Mouse (Mus musculus): ENCODE measurements around the gene Eif4e3. TPM values are rescaled to one million over a fixed set of nuclear protein-coding genes. Genes with fewer than 3 reads are reported as not detected.

Gene Eif4e3
- polyA plus RNA-seq, 1 experiment from 2014 or later = 17.2 TPM

- Histone ChIP-seq H3K4me2 (replicated peaks) (no peak overlapping the region), H3K4me1 (no peaks in the 10 kb centered on the region), H3K9ac (no peak overlapping the region), H3K36me3 (no peaks in the 10 kb centered on the region), H3K27ac (no peak overlapping the region), H3K9me3 (no peaks in the 10 kb centered on the region), H3K4me3 (no peak overlapping the region), H3K27me3 (no peaks in the 10 kb centered on the region)
- ATAC-seq (ENCODE audit: insufficient number of reproducible peaks, insufficient read depth, low FRiP score, low TSS enrichment) = no peak
- 50% methylated on average over 5 of the region's 5 CpGs for WGBS
These were observed 18.3 kb upstream of the Eif4e3 start for GRCm38 (mm10) chr6:99684899-99685298.

- H3K9me3 ChIP-seq = no peaks in the 10 kb centered on the region
- no peaks in the 10 kb centered on the region for H3K36me3 ChIP-seq
- H3K27me3 ChIP-seq = no peaks in the 10 kb centered on the region
- H3K4me3 ChIP-seq = no peak overlapping the region
- 0 out of 2 replicates have a peak, but pooled peaks have one; percentile 15 for ATAC-seq (ENCODE audit: insufficient number of reproducible peaks, insufficient read depth, low FRiP score, low TSS enrichment)
- WGBS = 93% methylated on average over 5 of the region's 5 CpGs
- H3K9ac ChIP-seq = no peak overlapping the region
- H3K4me1 ChIP-seq = no peaks in the 10 kb centered on the region
- H3K27ac ChIP-seq = no peak overlapping the region
- no peak overlapping the region for H3K4me2 ChIP-seq (replicated peaks)
These were observed 17.4 kb upstream of the Eif4e3 start for GRCm38 (mm10) chr6:99683974-99684373.

GRCm38 (mm10) chr6:99678108-99678507, 11.5 kb upstream of the Eif4e3 start:
- no peaks in the 10 kb centered on the region for H3K4me1 ChIP-seq
- H3K9ac ChIP-seq = no peak overlapping the region
- H3K4me3 ChIP-seq = no peak overlapping the region
- no peaks in the 10 kb centered on the region for H3K36me3 ChIP-seq
- no peak overlapping the region for H3K27ac ChIP-seq
- H3K4me2 ChIP-seq (replicated peaks) = no peak overlapping the region
- H3K9me3 ChIP-seq = no peaks in the 10 kb centered on the region
- H3K27me3 ChIP-seq = no peaks in the 10 kb centered on the region
- 83% methylated on average over 11 of the region's 11 CpGs for WGBS
- ATAC-seq (ENCODE audit: insufficient number of reproducible peaks, insufficient read depth, low FRiP score, low TSS enrichment) = no peak

- no peaks in the 10 kb centered on the region for H3K36me3 ChIP-seq
- no peaks in the 10 kb centered on the region for H3K4me1 ChIP-seq
- H3K9me3 ChIP-seq = no peaks in the 10 kb centered on the region
- no peak overlapping the region for H3K27ac ChIP-seq
- H3K4me3 ChIP-seq = no peak overlapping the region
- 88% methylated on average over 8 of the region's 8 CpGs for WGBS
- no peak overlapping the region for H3K4me2 ChIP-seq (replicated peaks)
- no peak overlapping the region for H3K9ac ChIP-seq
- no peak for ATAC-seq (ENCODE audit: insufficient number of reproducible peaks, insufficient read depth, low FRiP score, low TSS enrichment)
- no peaks in the 10 kb centered on the region for H3K27me3 ChIP-seq
These were observed 10.8 kb upstream of the Eif4e3 start for GRCm38 (mm10) chr6:99677325-99677724.

GRCm38 (mm10) chr6:99674482-99674881, 7.9 kb upstream of the Eif4e3 start:
- 78% methylated on average over 4 of the region's 4 CpGs for WGBS

GRCm38 (mm10) chr6:99671768-99672167, 5.2 kb upstream of the Eif4e3 start:
- Histone ChIP-seq H3K4me1 (peaks cover 19% of the 10 kb centered on the region; the same call in 1 of the 2 replicates), H3K4me3 (no peak overlapping the region), H3K4me2 (replicated peaks) (no peak overlapping the region), H3K9me3 (no peaks in the 10 kb centered on the region), H3K27ac (no peak overlapping the region), H3K27me3 (no peaks in the 10 kb centered on the region), H3K36me3 (no peaks in the 10 kb centered on the region), H3K9ac (no peak overlapping the region)
- 58% methylated on average over 3 of the region's 3 CpGs for WGBS
- no peak for ATAC-seq (ENCODE audit: insufficient number of reproducible peaks, insufficient read depth, low FRiP score, low TSS enrichment)

More at GRCm38 (mm10) chr6:99674482-99674881, 7.9 kb upstream of the Eif4e3 start:
- no peak overlapping the region for H3K27ac ChIP-seq
- no peaks in the 10 kb centered on the region for H3K27me3 ChIP-seq
- no peak overlapping the region for H3K9ac ChIP-seq
- H3K4me3 ChIP-seq = no peak overlapping the region
- H3K9me3 ChIP-seq = no peaks in the 10 kb centered on the region
- ATAC-seq (ENCODE audit: insufficient number of reproducible peaks, insufficient read depth, low FRiP score, low TSS enrichment) = no peak
- peaks cover 7% of the 10 kb centered on the region; the same call in 1 of the 2 replicates for H3K4me1 ChIP-seq
- no peaks in the 10 kb centered on the region for H3K36me3 ChIP-seq
- no peak overlapping the region for H3K4me2 ChIP-seq (replicated peaks)

GRCm38 (mm10) chr6:99670481-99671119, 4.0 kb upstream of the Eif4e3 start:
- 74% methylated on average over 7 of the region's 7 CpGs for WGBS

GRCm38 (mm10) chr6:99669481-99670325, 3.1 kb upstream of the Eif4e3 start:
- Histone ChIP-seq H3K9ac (no peak overlapping the region), H3K27me3 (no peaks in the 10 kb centered on the region), H3K4me3 (no peak overlapping the region), H3K36me3 (no peaks in the 10 kb centered on the region), H3K4me2 (replicated peaks) (no peak overlapping the region), H3K27ac (no peak overlapping the region), H3K9me3 (no peaks in the 10 kb centered on the region), H3K4me1 (peaks cover 23% of the 10 kb centered on the region; the same call in 1 of the 2 replicates)
- ATAC-seq (ENCODE audit: insufficient number of reproducible peaks, insufficient read depth, low FRiP score, low TSS enrichment) = no peak
- 29% methylated on average over 5 of the region's 5 CpGs for WGBS

More at GRCm38 (mm10) chr6:99670481-99671119, 4.0 kb upstream of the Eif4e3 start:
- no peak for ATAC-seq (ENCODE audit: insufficient number of reproducible peaks, insufficient read depth, low FRiP score, low TSS enrichment)
- H3K4me3 ChIP-seq = no peak overlapping the region
- H3K4me2 ChIP-seq (replicated peaks) = no peak overlapping the region
- H3K27me3 ChIP-seq = no peaks in the 10 kb centered on the region
- H3K9me3 ChIP-seq = no peaks in the 10 kb centered on the region
- no peak overlapping the region for H3K9ac ChIP-seq
- H3K4me1 ChIP-seq = peaks cover 23% of the 10 kb centered on the region; the same call in 1 of the 2 replicates
- H3K36me3 ChIP-seq = no peaks in the 10 kb centered on the region
- no peak overlapping the region for H3K27ac ChIP-seq

- peak overlapping the region; percentile 78 for H3K4me2 ChIP-seq (replicated peaks)
- no peaks in the 10 kb centered on the region for H3K27me3 ChIP-seq
- peak overlapping the region; percentile 72 for H3K4me3 ChIP-seq
- no peaks in the 10 kb centered on the region for H3K36me3 ChIP-seq
- H3K9me3 ChIP-seq = no peaks in the 10 kb centered on the region
- H3K4me1 ChIP-seq = peaks cover 30% of the 10 kb centered on the region
- H3K27ac ChIP-seq = no peak overlapping the region
- no peak for ATAC-seq (ENCODE audit: insufficient number of reproducible peaks, insufficient read depth, low FRiP score, low TSS enrichment)
- WGBS = 12% methylated on average over 8 of the region's 8 CpGs
- H3K9ac ChIP-seq = no peak overlapping the region
These were observed 719 bp upstream of the Eif4e3 start for GRCm38 (mm10) chr6:99667290-99667689.

GRCm38 (mm10) chr6:99665457-99666317, 884 bp downstream of the Eif4e3 start:
- Histone ChIP-seq H3K27ac (no peak overlapping the region), H3K4me1 (peaks cover 30% of the 10 kb centered on the region), H3K9ac (peak overlapping the region; percentile 76), H3K4me2 (replicated peaks) (peak overlapping the region; percentile 78), H3K27me3 (no peaks in the 10 kb centered on the region), H3K36me3 (no peaks in the 10 kb centered on the region), H3K9me3 (no peaks in the 10 kb centered on the region), H3K4me3 (peak overlapping the region; percentile 72)
- WGBS = 25% methylated on average over 16 of the region's 16 CpGs
- no peak for ATAC-seq (ENCODE audit: insufficient number of reproducible peaks, insufficient read depth, low FRiP score, low TSS enrichment)

GRCm38 (mm10) chr6:99663232-99663631, 3.3 kb downstream of the Eif4e3 start:
- Histone ChIP-seq H3K27ac (no peak overlapping the region), H3K27me3 (no peaks in the 10 kb centered on the region), H3K4me2 (replicated peaks) (no peak overlapping the region), H3K4me1 (peaks cover 20% of the 10 kb centered on the region), H3K36me3 (no peaks in the 10 kb centered on the region), H3K9ac (no peak overlapping the region; the same call in 1 of the 2 replicates), H3K9me3 (no peaks in the 10 kb centered on the region), H3K4me3 (no peak overlapping the region)
- 79% methylated on average over 8 of the region's 8 CpGs for WGBS
- no peak for ATAC-seq (ENCODE audit: insufficient number of reproducible peaks, insufficient read depth, low FRiP score, low TSS enrichment)

Data from embryonic facial prominence, embryonic 12.5 days (tissue).